Mouse (Mus musculus) thymus, postnatal 14 days (tissue): ENCODE measurements around the gene Tnfrsf4.

ENCODE experiments used
- DNase-seq: peaks from one replicate; pipeline ENCODE4 v3.0.0; 2021

Gene Tnfrsf4

GRCm38 (mm10) chr4:156030651-156031118 is 17.0 kb downstream of the Tnfrsf4 start:
- DNase-seq, result peak; percentile 28

- no peak for DNase-seq
These were observed 17.6 kb downstream of the Tnfrsf4 start for GRCm38 (mm10) chr4:156031255-156031592.

GRCm38 (mm10) chr4:156031593-156032391 is 18.1 kb downstream of the Tnfrsf4 start:
- DNase-seq, result peak; percentile 74

GRCm38 (mm10) chr4:156032856-156033255 is 19.2 kb downstream of the Tnfrsf4 start:
- DNase-seq, result peak; percentile 64

- DNase-seq, result peak; percentile 80
These were observed 20.0 kb downstream of the Tnfrsf4 start for GRCm38 (mm10) chr4:156033476-156034119.

GRCm38 (mm10) chr4:156034301-156034700 is 20.7 kb downstream of the Tnfrsf4 start:
- no peak for DNase-seq

GRCm38 (mm10) chr4:156034901-156035300 is 21.3 kb downstream of the Tnfrsf4 start:
- DNase-seq, result peak; percentile 49

- DNase-seq, result no peak
These were observed 31.1 kb downstream of the Tnfrsf4 start for GRCm38 (mm10) chr4:156044754-156045153.

- DNase-seq, result no peak
These were observed 36.1 kb downstream of the Tnfrsf4 start for GRCm38 (mm10) chr4:156049779-156050178.

- no peak for DNase-seq
These were observed 36.8 kb downstream of the Tnfrsf4 start for GRCm38 (mm10) chr4:156050391-156050980.

- no peak for DNase-seq
These were observed 39.5 kb downstream of the Tnfrsf4 start for GRCm38 (mm10) chr4:156053113-156053512.

- DNase-seq, result no peak
These were observed 40.5 kb downstream of the Tnfrsf4 start for GRCm38 (mm10) chr4:156054130-156054529.

GRCm38 (mm10) chr4:156054606-156055005 is 41.0 kb downstream of the Tnfrsf4 start:
- no peak for DNase-seq

- no peak for DNase-seq
These were observed 41.5 kb downstream of the Tnfrsf4 start for GRCm38 (mm10) chr4:156055173-156055572.

- DNase-seq, result no peak
These were observed 44.1 kb downstream of the Tnfrsf4 start for GRCm38 (mm10) chr4:156057702-156058101.

GRCm38 (mm10) chr4:156058826-156059225 is 45.2 kb downstream of the Tnfrsf4 start:
- DNase-seq, result no peak

GRCm38 (mm10) chr4:156059261-156059660 is 45.6 kb downstream of the Tnfrsf4 start, which contains the start of gene Ttll10:
Ttll10 (minus strand) TSS chr4:156059414.
- no peak for DNase-seq

- DNase-seq, result no peak
These were observed 46.1 kb downstream of the Tnfrsf4 start for GRCm38 (mm10) chr4:156059713-156060112.

GRCm38 (mm10) chr4:156063861-156064509 is 50.3 kb downstream of the Tnfrsf4 start:
- no peak for DNase-seq

GRCm38 (mm10) chr4:156064510-156064897 is 50.9 kb downstream of the Tnfrsf4 start:
- no peak for DNase-seq

GRCm38 (mm10) chr4:156065156-156065894 is 51.7 kb downstream of the Tnfrsf4 start:
- DNase-seq, result no peak
